Mouse (Mus musculus) stomach, postnatal 0 days (tissue): ENCODE data around the gene Tmem263.

Source experiments
- CTCF ChIP-seq: IDR thresholded peaks from 2 replicates; pipeline ENCODE4 v1.5.1; 2016; ENCODE audit warnings: antibody characterized with exemption, low read depth, mild to moderate bottlenecking, moderate library complexity
- EP300 ChIP-seq: optimal IDR thresholded peaks from 2 replicates; pipeline ENCODE3; 2016; ENCODE audit warnings: antibody characterized with exemption

DNA sequence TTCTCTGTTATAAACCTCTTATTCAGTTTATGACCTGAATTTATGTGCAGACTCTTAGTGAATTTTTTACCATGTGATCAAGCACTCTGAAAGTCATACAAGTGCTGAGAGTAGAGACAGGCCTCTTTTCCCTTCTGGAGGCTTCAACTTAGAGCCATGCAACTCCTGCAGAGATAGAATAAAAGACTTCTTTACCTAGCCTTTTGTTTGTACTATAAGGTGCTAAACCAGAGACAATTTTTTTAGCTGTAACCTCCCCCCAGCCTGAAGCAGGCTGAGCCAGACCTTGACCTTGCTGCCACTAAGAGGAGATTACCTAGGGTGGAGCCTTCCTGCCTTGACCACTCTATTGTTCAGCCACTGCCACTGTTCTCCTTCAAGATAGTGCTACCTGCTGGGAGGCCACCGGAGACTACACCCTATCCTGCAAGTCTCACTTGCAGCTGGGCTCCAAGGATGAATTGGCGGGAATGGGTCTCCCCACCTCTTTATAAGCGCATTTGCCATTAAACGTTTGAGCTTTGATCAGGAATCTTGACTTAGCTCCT is 30.7 kb upstream of the Tmem263 start:
- TF ChIP-seq CTCF (no peak), EP300 (no peak)
